Mouse (Mus musculus) forelimb bud, embryonic 11.5 days (tissue): ENCODE results near the gene Gm20662.
A peak's percentile ranks its signal among the peaks of the same experiment; 100 is the strongest.

Experiments
- DNase-seq: peaks from one replicate; pipeline ENCODE4 v3.0.0-alpha.2; 2012; ENCODE audit warnings: low read depth, low spot score

Gm20662 gene

DNA sequence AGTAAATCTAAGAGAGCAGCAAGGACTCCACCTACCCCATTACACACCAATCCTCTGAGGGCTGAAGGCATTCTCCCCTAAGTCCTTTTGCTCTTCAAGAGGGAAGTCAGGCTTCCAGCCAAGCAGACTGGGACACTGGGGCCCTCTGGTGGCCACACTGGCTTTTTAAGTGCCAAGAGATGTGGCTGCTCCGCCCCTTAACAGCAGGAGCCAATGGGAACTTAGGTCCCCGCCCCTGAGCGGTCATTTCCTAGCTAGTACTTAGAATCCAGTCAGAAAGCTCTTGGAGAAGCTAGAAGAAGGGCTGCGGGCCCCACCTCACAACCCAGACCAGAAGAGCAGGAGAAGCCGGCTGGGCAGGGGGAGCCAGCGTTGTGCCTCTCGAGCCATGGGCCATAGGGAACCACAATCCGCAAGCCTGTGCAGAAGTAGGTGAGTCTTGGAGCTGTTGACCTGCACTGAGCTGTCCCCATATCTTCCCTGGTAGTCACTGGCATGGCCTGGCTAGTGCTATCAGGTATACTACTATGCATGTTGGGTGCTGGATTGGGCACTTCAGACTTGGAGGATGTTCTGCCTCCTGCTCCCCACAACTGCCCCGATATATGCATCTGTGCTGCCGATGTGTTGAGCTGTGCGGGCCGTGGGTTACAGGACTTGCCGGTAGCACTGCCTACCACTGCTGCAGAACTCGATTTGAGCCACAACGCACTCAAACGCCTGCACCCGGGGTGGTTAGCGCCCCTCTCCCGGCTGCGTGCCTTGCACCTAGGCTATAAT lies 56.9 kb downstream of the Gm20662 start, which contains the start of gene Amigo3:
Amigo3 (plus strand) TSS at position 275 of the 780 bp plus-strand sequence.
- peak; percentile 95 for DNase-seq

DNA sequence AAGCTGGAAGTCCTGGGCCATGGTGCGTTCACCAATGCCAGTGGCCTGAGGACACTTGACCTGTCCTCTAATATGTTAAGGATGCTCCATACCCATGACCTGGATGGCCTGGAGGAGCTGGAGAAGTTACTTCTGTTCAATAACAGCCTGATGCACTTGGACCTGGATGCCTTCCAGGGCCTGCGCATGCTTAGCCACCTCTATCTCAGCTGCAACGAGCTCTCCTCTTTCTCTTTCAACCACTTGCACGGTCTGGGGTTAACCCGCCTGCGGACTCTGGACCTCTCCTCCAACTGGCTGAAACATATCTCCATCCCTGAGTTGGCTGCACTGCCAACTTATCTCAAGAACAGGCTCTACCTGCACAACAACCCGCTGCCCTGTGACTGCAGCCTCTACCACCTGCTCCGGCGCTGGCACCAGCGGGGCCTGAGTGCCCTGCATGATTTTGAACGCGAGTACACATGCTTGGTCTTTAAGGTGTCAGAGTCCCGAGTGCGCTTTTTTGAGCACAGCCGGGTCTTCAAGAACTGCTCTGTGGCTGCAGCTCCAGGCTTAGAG lies 57.6 kb downstream of the Gm20662 start:
- no peak for DNase-seq

- no peak for DNase-seq
Measured at GRCm38 (mm10) chr9:108054331-108055040, 58.3 kb downstream of the Gm20662 start.

- no peak for DNase-seq
Measured at GRCm38 (mm10) chr9:108055061-108055460, 58.9 kb downstream of the Gm20662 start.

GRCm38 (mm10) chr9:108055661-108056237 lies 59.6 kb downstream of the Gm20662 start:
- DNase-seq = no peak

- no peak for DNase-seq
Measured at GRCm38 (mm10) chr9:108056361-108057261, 60.5 kb downstream of the Gm20662 start.

- no peak for DNase-seq
Measured at GRCm38 (mm10) chr9:108057262-108057562, 61.1 kb downstream of the Gm20662 start.

- DNase-seq = no peak
Measured at GRCm38 (mm10) chr9:108058291-108058690, 62.1 kb downstream of the Gm20662 start.

DNA sequence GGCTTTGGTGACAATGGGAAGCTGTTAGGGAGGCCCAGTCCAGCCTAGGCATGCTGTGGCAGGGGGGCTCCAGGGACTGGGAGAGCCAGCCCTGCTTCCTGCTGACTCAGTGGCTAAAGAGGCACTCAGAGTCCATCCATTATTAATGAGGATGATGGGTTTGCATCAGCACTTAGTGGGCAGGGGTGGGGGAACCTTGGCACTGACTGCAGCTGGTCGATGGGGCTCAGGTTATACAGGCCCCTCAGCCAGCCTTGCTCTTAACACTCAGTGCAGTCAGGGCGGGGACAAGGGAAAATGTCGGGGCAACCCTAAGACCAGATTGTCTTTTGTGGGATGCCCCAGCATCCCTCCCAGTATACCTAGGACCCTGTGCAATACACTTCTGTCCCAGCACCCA lies 66.0 kb downstream of the Gm20662 start:
- DNase-seq = no peak

DNA sequence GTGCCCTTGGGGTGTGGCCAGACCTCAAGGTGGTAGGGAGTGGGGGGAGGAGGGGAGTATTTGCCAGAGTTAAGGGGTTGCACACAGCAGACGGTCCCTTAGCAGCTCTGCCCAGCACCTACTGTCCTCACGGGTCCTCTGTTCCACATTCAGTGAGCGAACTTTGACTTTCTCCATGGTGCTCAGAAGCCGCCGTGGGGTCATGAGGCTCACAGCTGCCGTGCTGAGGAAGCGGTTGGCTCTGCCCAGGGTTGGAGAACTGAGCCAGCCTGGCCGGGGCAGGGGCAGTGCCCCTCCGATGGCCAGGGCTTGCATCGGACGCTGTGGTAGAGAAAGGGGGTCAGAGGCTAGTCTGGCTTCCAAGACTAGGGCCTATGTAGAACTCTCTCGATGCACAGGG lies 67.2 kb downstream of the Gm20662 start:
- DNase-seq = no peak

DNA sequence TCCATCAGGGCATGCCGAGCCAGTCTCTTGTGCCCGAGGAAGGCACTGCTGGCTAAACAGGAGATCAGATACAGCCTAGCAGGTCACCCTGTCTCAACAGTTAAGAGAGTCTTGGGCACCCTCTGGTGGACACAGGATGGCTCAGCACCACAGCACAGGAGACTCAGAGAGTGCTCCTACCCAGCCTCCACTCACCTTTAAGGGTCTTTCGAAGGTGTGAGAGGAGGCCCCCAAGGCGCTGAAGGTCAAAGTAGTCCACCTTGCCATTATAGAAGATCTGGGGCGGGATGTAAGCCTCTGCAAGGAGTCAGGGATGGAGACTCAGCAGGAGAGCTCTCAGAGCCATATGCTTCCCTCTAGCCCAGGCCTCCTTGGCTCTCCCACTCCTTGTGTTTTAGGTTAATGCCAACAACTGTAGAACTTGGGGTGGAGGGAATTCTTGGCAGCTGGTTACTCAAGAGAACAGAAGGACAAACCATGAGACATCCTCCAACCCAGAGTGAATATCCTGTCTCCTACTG lies 69.4 kb downstream of the Gm20662 start:
- DNase-seq = peak; percentile 46

- no peak for DNase-seq
Measured at GRCm38 (mm10) chr9:108067199-108067598, 71.0 kb downstream of the Gm20662 start.

GRCm38 (mm10) chr9:108067900-108068299 lies 71.8 kb downstream of the Gm20662 start:
- DNase-seq = peak; percentile 89

GRCm38 (mm10) chr9:108069007-108069406 lies 72.9 kb downstream of the Gm20662 start:
- DNase-seq = no peak

GRCm38 (mm10) chr9:108069529-108069928 lies 73.4 kb downstream of the Gm20662 start:
- DNase-seq = no peak

DNA sequence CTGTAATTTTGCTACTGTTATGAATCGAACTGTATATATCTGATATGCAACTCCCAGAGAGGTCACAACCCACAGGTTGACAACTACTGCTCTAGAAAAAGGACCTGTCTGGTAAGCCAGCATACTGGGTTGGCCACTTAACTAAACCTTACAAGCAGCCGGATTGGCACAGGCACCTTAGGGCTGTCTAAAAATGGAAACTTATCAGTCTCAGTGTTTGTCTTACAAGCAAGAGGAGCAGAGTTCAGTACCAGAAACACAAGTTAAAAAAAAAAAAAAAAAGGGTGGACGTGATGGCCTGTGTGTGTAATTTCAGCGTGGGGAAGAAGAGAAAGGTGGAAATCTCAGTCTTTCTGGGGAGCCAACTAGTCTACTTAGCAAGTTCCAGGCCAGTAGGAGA lies 75.7 kb downstream of the Gm20662 start:
- no peak for DNase-seq

GRCm38 (mm10) chr9:108072481-108072924 lies 76.4 kb downstream of the Gm20662 start:
- DNase-seq = no peak

GRCm38 (mm10) chr9:108073141-108073930 lies 77.2 kb downstream of the Gm20662 start:
- no peak for DNase-seq

- DNase-seq = no peak
Measured at GRCm38 (mm10) chr9:108080168-108080567, 84.0 kb downstream of the Gm20662 start, which contains the start of gene Mst1. Gene Mst1, plus strand, starts transcription at chr9:108080436.

- DNase-seq = no peak
Measured at GRCm38 (mm10) chr9:108082549-108082948, 86.4 kb downstream of the Gm20662 start.
